Mouse (Mus musculus) heart, embryonic 11.5 days (tissue): ENCODE results near the gene Procr. TPM values are rescaled to one million over a fixed set of nuclear protein-coding genes. Genes with fewer than 3 reads are reported as not detected.

Experiments
- ATAC-seq: fragments of 200-750 bp; cut with Nextera tagmentation; replicated peaks from 2 replicates; pipeline ENCODE4 v1.8.0; 2017; ENCODE audit warnings: moderate library complexity; ENCODE audit not compliant: insufficient number of reproducible peaks, low FRiP score, low TSS enrichment
- H3K27ac ChIP-seq: fragments of 300-500 bp; sonication (generic); 2 replicates; pipeline ENCODE4 v1.5.1; 2014; ENCODE audit warnings: mild to moderate bottlenecking, low read depth, low read length
- H3K27me3 ChIP-seq: fragments of 300-500 bp; sonication (generic); 2 replicates; pipeline ENCODE4 v1.6.1; 2014; ENCODE audit warnings: mild to moderate bottlenecking, low read length, mixed read lengths; ENCODE audit not compliant: control insufficient read depth, insufficient read depth
- H3K36me3 ChIP-seq: fragments of 300-500 bp; sonication (generic); 2 replicates; pipeline ENCODE4 v1.6.1; 2014; ENCODE audit warnings: mild to moderate bottlenecking, low read length, moderate library complexity, mixed read lengths; ENCODE audit not compliant: control insufficient read depth, insufficient read depth
- H3K4me1 ChIP-seq: fragments of 300-500 bp; sonication (generic); 2 replicates; pipeline ENCODE4 v1.6.1; 2014; ENCODE audit warnings: low read length; ENCODE audit not compliant: control insufficient read depth, insufficient read depth
- H3K4me2 ChIP-seq: fragments of 300-500 bp; sonication (generic); 2 replicates; pipeline ENCODE4 v1.6.1; 2014; ENCODE audit warnings: mild to moderate bottlenecking, moderate library complexity
- H3K4me3 ChIP-seq: fragments of 300-500 bp; sonication (generic); 2 replicates; pipeline ENCODE4 v1.5.1; 2014; ENCODE audit warnings: low read depth, low read length
- H3K9ac ChIP-seq: fragments of 300-500 bp; sonication (generic); 2 replicates; pipeline ENCODE4 v1.6.1; 2014; ENCODE audit warnings: mild to moderate bottlenecking, low read depth, low read length, moderate library complexity
- H3K9me3 ChIP-seq: fragments of 300-500 bp; sonication (generic); replicated peaks from 2 replicates; pipeline ENCODE4 v1.6.1; 2016; ENCODE audit warnings: low read length; ENCODE audit not compliant: control insufficient read depth
- WGBS: fragments of 180-500 bp; shearing (Covaris S2); extraction: QIAGEN DNeasy Blood & Tissue Kit; methylation state at CpG from one replicate; pipeline ENCODE4 v1.1.7; 2014; ENCODE audit not compliant: insufficient replicate concordance; 5-methylcytosine and 5-hydroxymethylcytosine counted together
- polyA plus RNA-seq: library from polyadenylated mRNA; unstranded; fragments of >200 nt; fragmentation: Nextera tagmentation; extraction: Ambion mirVana; gene quantifications from 2 replicates; pipeline ENCODE4 v1.2.1, GENCODE M21; 2014

Procr gene
- polyA plus RNA-seq, 1 experiment from 2014 or later = 9.2 TPM

DNA sequence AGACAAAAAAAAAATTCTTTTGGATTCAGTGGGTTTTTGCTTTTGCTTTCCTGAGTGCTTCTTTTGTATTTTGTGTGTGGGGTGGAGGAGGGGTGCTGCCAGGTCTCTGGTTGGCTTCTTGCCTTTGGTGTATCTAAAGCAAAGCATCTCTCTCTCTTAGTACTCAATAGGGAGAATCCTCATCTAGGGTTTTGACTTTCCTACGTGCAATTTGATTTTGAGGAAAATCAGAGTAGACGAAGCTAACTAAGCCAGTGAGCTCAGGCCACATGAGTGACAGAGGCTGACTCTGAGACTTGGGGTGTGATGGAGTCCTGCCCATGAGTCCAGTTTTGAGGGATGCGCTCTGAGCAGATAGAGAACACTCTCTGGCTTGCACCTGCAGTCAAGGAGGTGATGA is 28.6 kb downstream of the Procr start:
- ATAC-seq = no peak
- Histone ChIP-seq H3K27me3 (peaks cover 32% of the 10 kb centered on the region), H3K27ac (no peak overlapping the region), H3K4me2 (no peak overlapping the region), H3K36me3 (no peaks in the 10 kb centered on the region), H3K9me3 (no peaks in the 10 kb centered on the region), H3K4me3 (no peak overlapping the region), H3K9ac (no peak overlapping the region), H3K4me1 (peaks cover 3% of the 10 kb centered on the region; the same call in 1 of the 2 replicates)
- 75% methylated on average over 3 of the region's 3 CpGs for WGBS

GRCm38 (mm10) chr2:155784534-155784933 is 33.6 kb downstream of the Procr start:
- 73% methylated on average over 6 of the region's 6 CpGs for WGBS
- no peak overlapping the region for H3K9ac ChIP-seq
- H3K36me3 ChIP-seq = no peaks in the 10 kb centered on the region
- no peak overlapping the region for H3K4me3 ChIP-seq
- no peaks in the 10 kb centered on the region for H3K9me3 ChIP-seq
- ATAC-seq = no peak
- no peak overlapping the region for H3K27ac ChIP-seq
- H3K4me1 ChIP-seq = no peaks in the 10 kb centered on the region
- H3K27me3 ChIP-seq = peaks cover 2% of the 10 kb centered on the region; the same call in 1 of the 2 replicates
- H3K4me2 ChIP-seq = no peak overlapping the region

GRCm38 (mm10) chr2:155786905-155787304 is 36.0 kb downstream of the Procr start:
- WGBS = 66% methylated on average over 5 of the region's 5 CpGs
- Histone ChIP-seq H3K4me3 (no peak overlapping the region), H3K4me1 (no peaks in the 10 kb centered on the region), H3K9ac (no peak overlapping the region), H3K27me3 (peaks cover 6% of the 10 kb centered on the region), H3K4me2 (no peak overlapping the region), H3K9me3 (no peaks in the 10 kb centered on the region), H3K27ac (no peak overlapping the region), H3K36me3 (no peaks in the 10 kb centered on the region)
- ATAC-seq = no peak

DNA sequence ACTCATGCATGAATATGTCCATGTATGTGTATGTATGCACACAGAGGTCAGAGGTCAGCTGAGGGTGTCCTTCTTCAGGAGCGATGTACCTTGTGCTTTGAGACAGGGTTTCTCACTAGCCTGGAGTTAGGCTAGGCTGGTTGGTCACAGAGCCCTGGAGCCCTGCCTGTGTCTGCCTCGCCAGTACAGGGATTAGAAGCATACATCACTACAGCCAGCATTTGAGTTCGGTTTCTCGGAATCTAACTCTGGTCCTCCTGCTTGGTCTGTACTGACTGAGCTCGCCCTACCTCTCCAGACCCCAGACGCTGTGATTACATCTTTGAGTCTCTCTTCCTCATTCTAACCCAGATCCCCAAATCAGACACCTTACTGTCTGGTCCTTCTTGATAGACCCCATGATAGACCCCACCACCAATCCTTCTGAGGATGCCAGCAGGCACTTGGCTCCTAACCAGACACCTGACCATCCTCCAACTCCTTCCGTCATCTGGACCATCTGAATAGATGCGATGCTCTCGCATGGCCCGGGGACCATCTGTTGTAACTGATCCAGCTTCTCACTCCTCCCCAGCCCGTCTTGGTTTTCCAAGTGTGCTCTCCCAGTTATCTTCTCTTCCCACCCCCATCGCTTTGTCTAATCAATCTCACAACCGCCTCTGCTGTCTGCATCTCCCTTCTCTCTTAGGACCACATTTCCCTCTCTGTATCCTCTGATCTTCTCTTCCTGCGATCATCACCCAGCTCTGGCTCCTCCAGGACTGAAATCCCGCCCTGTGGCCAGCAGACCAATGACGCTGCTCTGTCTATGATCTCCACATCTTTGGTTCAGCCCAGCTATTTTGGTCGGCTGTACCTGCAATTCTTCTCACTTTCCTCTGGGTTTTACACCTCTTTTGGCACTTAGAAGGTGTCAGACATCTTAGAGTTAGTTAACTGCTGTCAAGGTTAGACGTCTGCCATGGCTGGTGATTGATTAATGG is 37.3 kb downstream of the Procr start:
- Histone ChIP-seq H3K4me1 (no peaks in the 10 kb centered on the region), H3K36me3 (no peaks in the 10 kb centered on the region), H3K27ac (no peak overlapping the region), H3K27me3 (peaks cover 6% of the 10 kb centered on the region), H3K4me3 (no peak overlapping the region), H3K9me3 (no peaks in the 10 kb centered on the region), H3K4me2 (no peak overlapping the region), H3K9ac (no peak overlapping the region)
- WGBS = 57% methylated on average over 18 of the region's 18 CpGs
- no peak for ATAC-seq

DNA sequence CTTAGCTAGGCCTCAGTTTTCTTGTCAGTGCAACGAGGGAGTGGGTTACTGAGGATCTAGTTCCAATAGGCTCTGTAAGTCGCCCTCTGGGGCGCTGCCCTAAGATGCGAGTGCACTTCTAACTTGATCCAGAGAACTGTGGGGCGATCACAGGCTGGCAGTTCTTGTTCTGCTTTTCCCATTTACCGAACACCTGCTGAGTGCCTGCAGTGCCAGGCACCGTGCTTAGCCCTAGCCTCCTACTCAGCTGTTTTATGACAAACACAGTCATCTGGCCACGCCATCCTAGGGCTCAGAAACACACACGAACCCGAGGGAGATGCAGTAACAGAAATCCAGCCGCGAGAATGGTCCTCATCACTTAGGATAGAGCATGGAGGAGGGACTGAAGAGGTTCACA is 42.0 kb downstream of the Procr start:
- WGBS = 34% methylated on average over 12 of the region's 12 CpGs

DNA sequence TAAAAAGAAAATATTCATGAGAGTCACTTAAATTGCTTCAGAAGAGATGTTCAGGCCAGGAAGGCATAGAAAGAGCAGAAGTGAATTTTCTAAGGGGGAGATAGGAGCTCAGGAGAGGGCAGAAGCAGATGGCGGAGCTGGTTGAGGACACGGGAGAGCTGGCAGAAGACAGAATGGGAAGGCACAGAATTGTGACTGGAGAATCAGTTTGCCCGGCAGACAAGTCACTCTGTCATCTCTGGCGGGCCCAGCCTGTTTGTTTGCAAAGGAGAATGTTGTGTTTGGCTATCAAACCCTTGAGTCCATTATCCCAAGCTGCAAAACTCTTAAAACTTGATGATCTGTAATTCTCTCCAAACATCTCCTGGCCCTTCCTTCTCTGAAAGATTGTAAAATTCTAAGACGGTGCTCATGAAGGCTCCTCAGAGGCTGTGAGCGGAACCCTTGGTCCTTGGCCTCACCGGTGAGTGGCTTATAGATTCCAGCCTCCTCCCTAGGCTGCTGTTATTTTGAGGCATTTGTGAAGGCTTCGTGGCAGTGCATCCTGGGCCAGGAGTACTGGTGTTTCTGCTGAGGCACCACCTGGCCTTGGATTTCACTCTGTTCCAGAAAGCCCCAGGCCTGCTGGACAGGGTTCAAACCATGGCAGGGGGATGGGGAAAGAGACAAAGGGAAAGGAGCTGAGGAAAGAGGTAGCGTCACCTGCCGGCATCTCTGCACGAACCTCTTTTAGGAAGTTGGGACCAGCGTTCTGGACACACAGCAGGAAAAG is 43.9 kb downstream of the Procr start:
- no peak for ATAC-seq
- H3K36me3 ChIP-seq = no peaks in the 10 kb centered on the region
- WGBS = 75% methylated on average over 12 of the region's 12 CpGs
- peaks cover 8% of the 10 kb centered on the region; the same call in 1 of the 2 replicates for H3K27me3 ChIP-seq
- H3K9ac ChIP-seq = no peak overlapping the region
- no peak overlapping the region for H3K27ac ChIP-seq
- H3K4me3 ChIP-seq = no peak overlapping the region
- no peaks in the 10 kb centered on the region for H3K4me1 ChIP-seq
- no peaks in the 10 kb centered on the region for H3K9me3 ChIP-seq
- no peak overlapping the region for H3K4me2 ChIP-seq

More for the DNA sequence above, 42.0 kb downstream of the Procr start:
- H3K36me3 ChIP-seq = no peaks in the 10 kb centered on the region
- ATAC-seq = no peak
- H3K27ac ChIP-seq = no peak overlapping the region
- H3K27me3 ChIP-seq = peaks cover 6% of the 10 kb centered on the region
- H3K4me2 ChIP-seq = peak overlapping the region; percentile 0; the same call in 1 of the 2 replicates
- H3K9ac ChIP-seq = no peak overlapping the region
- no peaks in the 10 kb centered on the region for H3K9me3 ChIP-seq
- H3K4me1 ChIP-seq = no peaks in the 10 kb centered on the region
- H3K4me3 ChIP-seq = no peak overlapping the region

DNA sequence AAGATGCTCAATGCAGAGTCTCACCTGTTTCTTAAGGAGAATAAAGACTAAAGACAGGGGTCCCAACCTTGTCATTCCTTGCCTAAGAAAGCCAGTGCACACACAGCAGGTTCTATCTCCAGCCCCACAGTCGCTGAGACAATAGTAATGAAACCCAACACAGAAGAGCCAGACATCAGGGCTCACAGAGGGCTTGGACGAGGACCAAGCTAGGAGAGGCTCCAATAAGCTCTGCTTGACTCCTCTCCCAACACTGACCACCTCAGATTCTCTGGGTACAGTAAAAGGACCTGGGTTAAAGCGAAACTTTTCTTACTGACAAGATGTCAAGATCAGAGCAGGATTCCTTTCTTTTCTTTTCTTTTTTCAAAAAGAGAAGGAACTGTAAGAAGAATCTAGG is 47.7 kb downstream of the Procr start:
- peaks cover 5% of the 10 kb centered on the region; the same call in 1 of the 2 replicates for H3K27me3 ChIP-seq
- H3K9me3 ChIP-seq = no peaks in the 10 kb centered on the region
- no peaks in the 10 kb centered on the region for H3K36me3 ChIP-seq
- no peak overlapping the region for H3K4me2 ChIP-seq
- no peak overlapping the region for H3K27ac ChIP-seq
- H3K4me3 ChIP-seq = no peak overlapping the region
- WGBS = 56% methylated on average over 3 of the region's 3 CpGs
- H3K9ac ChIP-seq = no peak overlapping the region
- ATAC-seq = no peak
- H3K4me1 ChIP-seq = no peaks in the 10 kb centered on the region

DNA sequence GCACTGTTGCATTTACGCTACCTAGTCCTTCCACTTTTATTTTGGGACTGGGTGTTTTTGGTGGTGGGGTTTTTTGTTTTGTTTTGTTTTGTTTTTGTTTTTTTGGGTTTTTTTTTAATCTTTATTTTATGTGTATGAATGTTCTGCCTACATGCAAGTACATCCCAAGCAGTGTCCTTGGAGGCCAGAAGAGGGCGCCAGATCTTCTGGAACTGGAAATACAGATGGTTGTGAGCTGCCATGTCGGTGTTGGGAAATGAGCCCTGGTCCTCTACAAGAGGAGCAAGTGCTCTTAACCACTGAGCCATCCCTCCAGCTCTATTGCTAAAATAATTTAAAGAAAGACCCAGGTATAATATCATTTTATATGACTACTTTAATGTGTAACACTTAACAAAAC is 51.8 kb downstream of the Procr start:
- Histone ChIP-seq H3K27ac (no peak overlapping the region), H3K4me3 (no peak overlapping the region), H3K4me1 (peaks cover 5% of the 10 kb centered on the region; the same call in 1 of the 2 replicates), H3K9me3 (no peaks in the 10 kb centered on the region), H3K36me3 (no peaks in the 10 kb centered on the region), H3K9ac (no peak overlapping the region), H3K4me2 (no peak overlapping the region), H3K27me3 (peaks cover 5% of the 10 kb centered on the region; the same call in 1 of the 2 replicates)
- 48% methylated on average over 3 of the region's 3 CpGs for WGBS
- no peak for ATAC-seq
